Mouse (Mus musculus) macrophage (primary cell): Measurements from ENCODE around the gene Memo1. TPM values are rescaled to one million over a fixed set of nuclear protein-coding genes. Genes with fewer than 3 reads are reported as not detected.
"Not testable (repeated sequence)": the region's sequence is repeated elsewhere in the genome, so short reads cannot be mapped to it uniquely, and the experiment has no call there.

Experiments
- H3K27ac ChIP-seq: fragments of 350-480 bp; formaldehyde crosslinking; 2 replicates; pipeline ENCODE4 v1.9.0; 2021
- H3K36me3 ChIP-seq: fragments of 350-480 bp; formaldehyde crosslinking; 2 replicates; pipeline ENCODE4 v1.9.0; 2021; ENCODE audit errors: inconsistent target
- H3K4me3 ChIP-seq: fragments of 350-480 bp; formaldehyde crosslinking; 2 replicates; pipeline ENCODE4 v1.9.0; 2021; ENCODE audit errors: inconsistent target
- H3K79me2 ChIP-seq: fragments of 350-480 bp; formaldehyde crosslinking; 2 replicates; pipeline ENCODE4 v1.9.0; 2021; ENCODE audit errors: inconsistent target
- WGBS: methylation state at CpG from one replicate; pipeline ENCODE4 v1.1.7; 2026; ENCODE audit warnings: inconsistent platforms; ENCODE audit not compliant: missing documents; 5-methylcytosine and 5-hydroxymethylcytosine counted together
- polyA plus RNA-seq: library from polyadenylated mRNA; stranded (reverse); fragments of 250-400 nt; gene quantifications from 3 replicates; pipeline ENCODE4 v1.2.4, GENCODE M21; 2018; ENCODE audit warnings: inconsistent platforms

Gene Memo1
- polyA plus RNA-seq, 1 experiment from 2014 or later: 43.0 TPM

- Histone ChIP-seq H3K27ac (no peak overlapping the region), H3K36me3 (no peaks in the 10 kb centered on the region), H3K4me3 (no peak overlapping the region), H3K79me2 (peaks cover 9% of the 10 kb centered on the region; the same call in 1 of the 2 replicates)
- WGBS: 91% methylated on average over 3 of the region's 3 CpGs
Observed at GRCm38 (mm10) chr17:74242788-74243187, 52.5 kb downstream of the Memo1 start.

GRCm38 (mm10) chr17:74240322-74240721 lies 55.0 kb downstream of the Memo1 start:
- no peak overlapping the region for H3K27ac ChIP-seq
- no peaks in the 10 kb centered on the region for H3K79me2 ChIP-seq
- H3K4me3 ChIP-seq: no peak overlapping the region
- no peaks in the 10 kb centered on the region for H3K36me3 ChIP-seq
- WGBS: 100% methylated on average over 1 of the region's 1 CpGs

DNA sequence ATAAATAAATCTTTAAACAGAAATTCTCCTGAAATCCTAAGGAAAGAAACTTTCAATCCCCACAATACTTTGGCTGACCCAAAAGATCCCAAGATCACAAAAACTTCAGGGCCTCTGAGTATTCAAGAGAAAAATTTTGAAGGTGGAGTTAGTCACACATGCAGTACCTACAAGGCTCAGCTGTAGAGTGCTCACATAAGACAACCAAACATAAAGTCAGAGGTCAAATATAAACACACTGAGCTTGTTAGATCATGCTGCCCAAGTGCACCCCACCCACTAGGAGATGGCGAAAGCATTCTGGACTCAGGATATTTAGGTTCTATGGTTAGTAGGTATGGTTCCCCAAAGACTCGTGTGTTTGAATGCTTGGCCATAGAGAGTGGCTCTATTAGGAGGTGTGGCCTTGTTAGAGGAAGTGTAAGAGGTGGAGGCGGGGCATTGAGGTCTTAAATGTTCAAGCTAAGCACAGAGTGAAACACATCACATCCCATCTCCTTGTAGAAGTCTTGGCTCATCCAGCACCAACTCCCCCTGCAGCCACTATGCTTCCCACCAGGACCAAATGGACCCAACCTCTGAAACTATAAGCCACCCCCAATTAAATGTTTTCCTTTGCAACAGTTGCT lies 67.1 kb downstream of the Memo1 start:
- H3K4me3 ChIP-seq: no peak overlapping the region
- H3K27ac ChIP-seq: no peak overlapping the region
- WGBS: 73% methylated on average over 3 of the region's 3 CpGs
- H3K79me2 ChIP-seq: no peaks in the 10 kb centered on the region
- H3K36me3 ChIP-seq: peaks cover 7% of the 10 kb centered on the region; the same call in 1 of the 2 replicates

- no peak overlapping the region for H3K27ac ChIP-seq
- H3K4me3 ChIP-seq: no peak overlapping the region
- 97% methylated on average over 2 of the region's 2 CpGs for WGBS
- no peaks in the 10 kb centered on the region for H3K79me2 ChIP-seq
- H3K36me3 ChIP-seq: peaks cover 12% of the 10 kb centered on the region; the same call in 1 of the 2 replicates
Observed at GRCm38 (mm10) chr17:74217304-74217703, 78.0 kb downstream of the Memo1 start.

DNA sequence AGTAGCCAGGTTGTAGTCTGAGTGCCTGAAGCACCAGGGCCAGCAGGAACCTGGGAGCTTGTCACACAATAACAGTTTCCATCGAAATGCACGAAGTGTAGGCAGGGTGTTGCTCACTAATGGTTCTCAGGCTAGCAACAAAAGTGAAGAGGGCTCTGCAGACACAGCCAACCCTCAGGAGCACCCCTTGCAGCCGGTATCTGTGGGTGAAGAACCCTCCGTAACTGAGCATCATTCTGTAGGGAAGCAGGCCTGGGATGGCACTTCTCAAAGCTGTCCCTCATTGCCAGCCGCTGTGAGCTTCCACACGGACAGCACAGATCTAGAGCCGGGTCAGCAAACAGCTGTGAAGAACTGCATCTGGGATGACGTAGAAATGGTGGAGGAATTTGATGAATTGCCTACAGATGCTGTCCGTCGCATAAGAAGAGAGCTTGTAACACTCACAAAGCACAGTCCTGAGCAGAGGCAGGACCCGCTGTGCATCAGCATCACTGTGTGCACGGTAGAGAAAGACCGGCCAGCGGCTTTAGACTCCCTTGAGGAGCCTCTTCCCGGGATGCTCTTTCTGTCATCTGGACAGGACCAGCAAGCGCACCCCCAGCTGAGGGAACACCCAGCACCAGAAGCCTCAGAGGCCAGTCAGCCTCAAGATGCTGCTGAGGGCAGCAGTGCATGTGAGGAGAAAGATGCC lies 82.3 kb downstream of the Memo1 start:
- not testable (repeated sequence) for H3K79me2 ChIP-seq, H3K4me3 ChIP-seq, H3K27ac ChIP-seq
- H3K36me3 ChIP-seq: peaks cover 10% of the 10 kb centered on the region; the same call in 1 of the 2 replicates
- WGBS: 95% methylated on average over 15 of the region's 16 CpGs

DNA sequence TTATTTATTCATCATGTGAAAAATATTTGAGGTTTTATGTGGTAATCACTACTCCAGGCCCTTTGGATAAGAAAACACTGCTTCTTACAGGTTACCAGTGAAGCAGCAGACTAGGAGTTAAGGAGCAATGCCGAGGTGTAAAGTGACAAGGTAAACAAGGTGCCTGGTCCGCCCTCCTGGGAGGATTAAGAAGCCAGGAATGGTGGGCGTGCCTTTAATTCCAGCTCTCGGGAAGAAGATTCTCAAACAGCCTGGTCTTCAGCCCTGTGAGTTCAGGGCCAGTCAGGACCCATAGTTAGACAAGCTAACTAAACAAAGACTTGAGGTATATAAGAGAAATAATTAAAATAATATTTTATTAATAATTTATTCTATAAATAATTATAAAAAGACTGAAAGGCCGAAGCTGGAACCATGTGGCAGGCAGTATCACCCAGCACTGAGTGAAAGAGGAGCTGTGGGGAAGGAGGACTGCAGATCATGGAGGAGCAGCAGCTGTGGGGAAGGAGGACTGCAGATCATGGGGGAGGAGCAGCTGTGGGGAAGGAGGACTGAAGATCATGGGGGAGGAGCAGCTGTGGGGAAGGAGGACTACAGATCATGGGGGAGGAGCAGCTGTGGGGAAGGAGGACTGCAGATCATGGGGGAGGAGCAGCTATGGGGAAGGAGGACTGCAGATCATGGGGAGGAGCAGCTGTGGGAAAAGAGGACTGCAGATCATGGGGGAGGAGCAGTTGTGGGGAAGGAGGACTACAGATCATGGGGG lies 86.0 kb downstream of the Memo1 start:
- Histone ChIP-seq H3K79me2 (no peaks in the 10 kb centered on the region), H3K4me3 (no peak overlapping the region), H3K27ac (no peak overlapping the region), H3K36me3 (peaks cover 10% of the 10 kb centered on the region; the same call in 1 of the 2 replicates)
- WGBS: 97% methylated on average over 5 of the region's 5 CpGs

- 13% methylated on average over 2 of the region's 2 CpGs for WGBS
- H3K79me2 ChIP-seq: no peaks in the 10 kb centered on the region
- no peaks in the 10 kb centered on the region for H3K36me3 ChIP-seq
- peak overlapping the region; percentile 52 for H3K27ac ChIP-seq
- no peak overlapping the region for H3K4me3 ChIP-seq
Observed at GRCm38 (mm10) chr17:74195943-74196342, 99.4 kb downstream of the Memo1 start.

GRCm38 (mm10) chr17:74194755-74195154 lies 100.6 kb downstream of the Memo1 start:
- Histone ChIP-seq H3K36me3 (no peaks in the 10 kb centered on the region), H3K79me2 (no peaks in the 10 kb centered on the region), H3K27ac (no peak overlapping the region), H3K4me3 (no peak overlapping the region)
- WGBS: 68% methylated on average over 9 of the region's 9 CpGs

DNA sequence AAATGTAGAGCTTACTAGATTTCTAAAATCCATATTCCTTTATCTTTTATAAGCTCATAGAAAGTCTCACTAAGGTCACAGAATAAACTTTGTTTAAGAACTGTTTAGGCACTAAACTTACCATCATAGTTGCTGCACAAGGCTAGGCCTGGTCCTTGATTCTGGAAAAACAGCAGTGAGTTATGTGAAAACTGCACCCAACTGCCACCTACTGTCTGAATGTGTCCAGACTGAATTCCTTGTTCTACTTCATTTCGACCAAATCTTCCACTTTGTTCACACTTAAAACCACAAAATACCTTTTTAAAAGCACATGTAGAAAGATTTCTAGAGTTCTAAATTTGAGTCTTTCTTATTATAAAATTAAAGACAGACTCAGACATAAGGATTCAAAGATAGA lies 101.9 kb downstream of the Memo1 start:
- H3K4me3 ChIP-seq: no peak overlapping the region
- H3K79me2 ChIP-seq: no peaks in the 10 kb centered on the region
- H3K36me3 ChIP-seq: no peaks in the 10 kb centered on the region
- WGBS: 15% methylated on average over 1 of the region's 1 CpGs
- no peak overlapping the region for H3K27ac ChIP-seq

- Histone ChIP-seq H3K79me2 (no peaks in the 10 kb centered on the region), H3K4me3 (no peak overlapping the region), H3K36me3 (no peaks in the 10 kb centered on the region), H3K27ac (no peak overlapping the region)
- 100% methylated on average over 4 of the region's 5 CpGs for WGBS
Observed at GRCm38 (mm10) chr17:74191446-74191845, 103.9 kb downstream of the Memo1 start.

DNA sequence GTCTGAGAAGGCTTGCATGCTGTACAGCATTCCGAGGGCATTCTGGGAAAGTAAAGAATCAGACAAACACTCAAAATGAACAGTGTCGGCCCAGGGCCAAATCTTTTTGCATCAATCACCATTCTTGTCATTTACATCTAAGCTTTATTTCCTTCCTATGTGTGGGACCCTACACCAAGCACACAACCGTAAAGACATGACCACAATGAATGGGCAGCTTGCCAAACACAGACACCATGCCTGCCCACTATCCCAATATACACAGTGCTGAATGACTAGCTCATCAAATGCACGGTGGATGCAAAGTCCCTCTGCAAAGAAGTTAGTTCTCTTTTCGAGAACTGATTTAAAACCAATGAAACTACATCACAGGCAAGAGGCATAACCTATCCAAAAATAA lies 109.1 kb downstream of the Memo1 start:
- no peak overlapping the region for H3K27ac ChIP-seq
- H3K4me3 ChIP-seq: no peak overlapping the region
- H3K36me3 ChIP-seq: no peaks in the 10 kb centered on the region
- 7% methylated on average over 5 of the region's 5 CpGs for WGBS
- H3K79me2 ChIP-seq: no peaks in the 10 kb centered on the region

- no peak overlapping the region for H3K4me3 ChIP-seq
- no peaks in the 10 kb centered on the region for H3K79me2 ChIP-seq
- no peak overlapping the region for H3K27ac ChIP-seq
- no peaks in the 10 kb centered on the region for H3K36me3 ChIP-seq
- 91% methylated on average over 1 of the region's 1 CpGs for WGBS
Observed at GRCm38 (mm10) chr17:74184739-74185138, 110.6 kb downstream of the Memo1 start.

- Histone ChIP-seq H3K79me2 (no peaks in the 10 kb centered on the region), H3K27ac (no peak overlapping the region), H3K4me3 (no peak overlapping the region), H3K36me3 (no peaks in the 10 kb centered on the region)
Observed at GRCm38 (mm10) chr17:74180889-74181288, 114.4 kb downstream of the Memo1 start.

DNA sequence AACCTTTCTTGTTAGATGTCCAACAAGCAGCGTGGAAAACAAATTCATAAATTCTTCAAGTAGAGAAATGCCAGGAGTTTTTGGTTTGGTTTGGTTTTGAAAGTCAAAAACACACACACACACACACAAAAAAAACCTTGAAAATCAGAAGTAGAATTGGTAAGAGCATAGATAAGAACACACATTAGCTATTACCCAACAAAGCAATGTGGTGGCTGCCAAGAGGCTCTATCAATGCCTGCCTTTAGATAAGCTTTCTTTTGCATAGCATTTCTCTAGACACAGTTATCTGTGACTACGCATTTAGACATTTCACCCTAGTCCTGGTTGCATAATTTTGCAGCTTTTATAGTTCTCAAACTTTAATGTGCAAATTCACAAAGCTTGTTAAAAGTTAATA lies 115.7 kb downstream of the Memo1 start:
- 100% methylated on average over 2 of the region's 2 CpGs for WGBS

DNA sequence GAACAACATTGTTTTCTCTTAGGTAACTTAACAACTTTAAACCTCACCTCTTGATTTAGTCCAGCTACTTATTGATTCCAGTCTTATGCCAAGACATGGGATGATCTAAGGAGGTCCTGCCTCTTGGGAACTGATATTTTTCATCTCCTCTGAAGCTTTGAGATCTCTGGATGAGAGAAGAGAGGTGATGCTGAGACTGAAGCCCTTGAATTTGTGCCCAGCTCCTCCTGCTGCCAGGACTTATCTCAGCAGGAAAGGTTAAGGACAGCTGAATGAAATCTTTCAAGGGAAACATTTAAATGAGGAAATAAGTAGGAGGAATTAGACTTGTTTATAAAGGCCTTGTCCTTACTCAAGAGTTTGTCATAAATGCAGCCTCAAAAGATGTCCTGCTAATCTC lies 121.6 kb downstream of the Memo1 start:
- H3K79me2 ChIP-seq: no peaks in the 10 kb centered on the region
- no peak overlapping the region for H3K4me3 ChIP-seq

More for the DNA sequence above, 115.7 kb downstream of the Memo1 start:
- H3K4me3 ChIP-seq, H3K27ac ChIP-seq, H3K79me2 ChIP-seq, H3K36me3 ChIP-seq: not testable (repeated sequence)

More for the DNA sequence above, 121.6 kb downstream of the Memo1 start:
- Histone ChIP-seq H3K27ac (no peak overlapping the region), H3K36me3 (no peaks in the 10 kb centered on the region)
